Mouse (Mus musculus): ENCODE data around the gene Klhl28. TPM values are rescaled to one million over a fixed set of nuclear protein-coding genes. Genes with fewer than 3 reads are reported as not detected.
A peak's percentile ranks its signal among the peaks of the same experiment; 100 is the strongest.

The Klhl28 gene
- polyA plus RNA-seq (2014; fragmentation: Nextera tagmentation; extraction: Ambion mirVana), result 30.2 and 38.5 TPM in 2 replicates

GRCm38 (mm10) chr12:64965124-64966026, at the start of gene Klhl28, which contains the start of gene Togaram1:
Gene Klhl28 (minus strand): TSS chr12:64965534.
Gene Togaram1 (plus strand): TSS chr12:64965804.
- H3K27me3 ChIP-seq (ENCODE audit: control insufficient read depth, insufficient read depth, low read length), result no peaks in the 10 kb centered on the region
- H3K36me3 ChIP-seq (ENCODE audit: control insufficient read depth, insufficient read depth, low read length), result no peaks in the 10 kb centered on the region
- peak within 1 kb of the TSS; percentile 80 for H3K9ac ChIP-seq (replicated peaks; ENCODE audit: low read length)
- H3K4me3 ChIP-seq (replicated peaks; ENCODE audit: low read depth, low read length), result peak within 1 kb of the TSS; percentile 93
- H3K9me3 ChIP-seq (ENCODE audit: control insufficient read depth, low read length), result no peaks in the 10 kb centered on the region
- ATAC-seq (ENCODE audit: low FRiP score, low TSS enrichment) (peak; percentile 100), DNase-seq (peak; percentile 99)
- H3K4me1 ChIP-seq (ENCODE audit: control insufficient read depth, insufficient read depth, low read length), result peaks cover 34% of the 10 kb centered on the region
- peak within 1 kb of the TSS; percentile 95 for H3K4me2 ChIP-seq (ENCODE audit: low read length)
- H3K27ac ChIP-seq (replicated peaks; ENCODE audit: low read depth, low read length), result peak within 1 kb of the TSS; percentile 88
- whole genome bisulfite sequencing, result under 1% methylated on average over 45 of the region's 45 CpGs

- Histone ChIP-seq H3K4me1 (ENCODE audit: control insufficient read depth, insufficient read depth, low read length) (no peaks in the 10 kb centered on the region), H3K9ac (replicated peaks; ENCODE audit: low read length) (no peak overlapping the region), H3K4me3 (replicated peaks; ENCODE audit: low read depth, low read length) (no peak overlapping the region), H3K36me3 (ENCODE audit: control insufficient read depth, insufficient read depth, low read length) (peaks cover 79% of the 10 kb centered on the region), H3K4me2 (ENCODE audit: low read length) (no peak overlapping the region), H3K27me3 (ENCODE audit: control insufficient read depth, insufficient read depth, low read length) (no peaks in the 10 kb centered on the region), H3K9me3 (ENCODE audit: control insufficient read depth, low read length) (no peaks in the 10 kb centered on the region), H3K27ac (replicated peaks; ENCODE audit: low read depth, low read length) (no peak overlapping the region)
- no peak for DNase-seq
- ATAC-seq (ENCODE audit: low FRiP score, low TSS enrichment), result no peak
- 96% methylated on average over 3 of the region's 3 CpGs for WGBS
Observed at GRCm38 (mm10) chr12:65007725-65008124, 42.4 kb upstream of the Klhl28 start.

GRCm38 (mm10) chr12:64977518-64977917, 12.2 kb upstream of the Klhl28 start:
- WGBS, result 92% methylated on average over 1 of the region's 1 CpGs
- peaks cover 4% of the 10 kb centered on the region; the same call in 1 of the 2 replicates for H3K4me1 ChIP-seq (ENCODE audit: control insufficient read depth, insufficient read depth, low read length)
- H3K27me3 ChIP-seq (ENCODE audit: control insufficient read depth, insufficient read depth, low read length), result no peaks in the 10 kb centered on the region
- H3K9ac ChIP-seq (replicated peaks; ENCODE audit: low read length), result no peak overlapping the region
- no peaks in the 10 kb centered on the region for H3K9me3 ChIP-seq (ENCODE audit: control insufficient read depth, low read length)
- DNase-seq (no peak), ATAC-seq (ENCODE audit: low FRiP score, low TSS enrichment) (no peak)
- H3K4me2 ChIP-seq (ENCODE audit: low read length), result no peak overlapping the region
- H3K4me3 ChIP-seq (replicated peaks; ENCODE audit: low read depth, low read length), result no peak overlapping the region
- peaks cover 33% of the 10 kb centered on the region for H3K36me3 ChIP-seq (ENCODE audit: control insufficient read depth, insufficient read depth, low read length)
- no peak overlapping the region for H3K27ac ChIP-seq (replicated peaks; ENCODE audit: low read depth, low read length)

GRCm38 (mm10) chr12:64976191-64976590, 10.9 kb upstream of the Klhl28 start:
- Histone ChIP-seq H3K27ac (replicated peaks; ENCODE audit: low read depth, low read length) (no peak overlapping the region), H3K4me2 (ENCODE audit: low read length) (no peak overlapping the region), H3K36me3 (ENCODE audit: control insufficient read depth, insufficient read depth, low read length) (peaks cover 26% of the 10 kb centered on the region), H3K9ac (replicated peaks; ENCODE audit: low read length) (no peak overlapping the region), H3K9me3 (ENCODE audit: control insufficient read depth, low read length) (no peaks in the 10 kb centered on the region), H3K4me1 (ENCODE audit: control insufficient read depth, insufficient read depth, low read length) (peaks cover 14% of the 10 kb centered on the region), H3K27me3 (ENCODE audit: control insufficient read depth, insufficient read depth, low read length) (no peaks in the 10 kb centered on the region), H3K4me3 (replicated peaks; ENCODE audit: low read depth, low read length) (no peak overlapping the region)
- DNase-seq (no peak), ATAC-seq (ENCODE audit: low FRiP score, low TSS enrichment) (no peak)
- WGBS, result 78% methylated on average over 1 of the region's 1 CpGs

GRCm38 (mm10) chr12:64975558-64975957, 10.2 kb upstream of the Klhl28 start:
- Histone ChIP-seq H3K4me3 (replicated peaks; ENCODE audit: low read depth, low read length) (no peak overlapping the region), H3K4me1 (ENCODE audit: control insufficient read depth, insufficient read depth, low read length) (peaks cover 21% of the 10 kb centered on the region), H3K9me3 (ENCODE audit: control insufficient read depth, low read length) (no peaks in the 10 kb centered on the region), H3K27ac (replicated peaks; ENCODE audit: low read depth, low read length) (no peak overlapping the region), H3K36me3 (ENCODE audit: control insufficient read depth, insufficient read depth, low read length) (peaks cover 25% of the 10 kb centered on the region), H3K9ac (replicated peaks; ENCODE audit: low read length) (no peak overlapping the region), H3K27me3 (ENCODE audit: control insufficient read depth, insufficient read depth, low read length) (no peaks in the 10 kb centered on the region), H3K4me2 (ENCODE audit: low read length) (no peak overlapping the region)
- ATAC-seq (ENCODE audit: low FRiP score, low TSS enrichment), result no peak
- WGBS, result 83% methylated on average over 6 of the region's 6 CpGs
- no peak for DNase-seq

- WGBS, result 78% methylated on average over 6 of the region's 6 CpGs
- Histone ChIP-seq H3K27me3 (ENCODE audit: control insufficient read depth, insufficient read depth, low read length) (no peaks in the 10 kb centered on the region), H3K4me2 (ENCODE audit: low read length) (peak overlapping the region; percentile 95; the same call in 1 of the 2 replicates), H3K4me3 (replicated peaks; ENCODE audit: low read depth, low read length) (no peak overlapping the region), H3K36me3 (ENCODE audit: control insufficient read depth, insufficient read depth, low read length) (peaks cover 5% of the 10 kb centered on the region; the same call in 1 of the 2 replicates), H3K9ac (replicated peaks; ENCODE audit: low read length) (no peak overlapping the region), H3K27ac (replicated peaks; ENCODE audit: low read depth, low read length) (no peak overlapping the region), H3K9me3 (ENCODE audit: control insufficient read depth, low read length) (no peaks in the 10 kb centered on the region), H3K4me1 (ENCODE audit: control insufficient read depth, insufficient read depth, low read length) (peaks cover 40% of the 10 kb centered on the region)
- ATAC-seq (ENCODE audit: low FRiP score, low TSS enrichment), result no peak
- no peak for DNase-seq
Observed at GRCm38 (mm10) chr12:64972063-64972462, 6.7 kb upstream of the Klhl28 start.

GRCm38 (mm10) chr12:64971399-64971798, 6.1 kb upstream of the Klhl28 start:
- Histone ChIP-seq H3K9ac (replicated peaks; ENCODE audit: low read length) (no peak overlapping the region), H3K4me1 (ENCODE audit: control insufficient read depth, insufficient read depth, low read length) (peaks cover 46% of the 10 kb centered on the region), H3K4me3 (replicated peaks; ENCODE audit: low read depth, low read length) (peak overlapping the region; percentile 1; the same call in 1 of the 2 replicates), H3K36me3 (ENCODE audit: control insufficient read depth, insufficient read depth, low read length) (0 out of 2 replicates have a peak, but pooled peaks cover 4% of the 10 kb centered on the region), H3K27ac (replicated peaks; ENCODE audit: low read depth, low read length) (no peak overlapping the region), H3K9me3 (ENCODE audit: control insufficient read depth, low read length) (no peaks in the 10 kb centered on the region), H3K4me2 (ENCODE audit: low read length) (peak overlapping the region; percentile 95), H3K27me3 (ENCODE audit: control insufficient read depth, insufficient read depth, low read length) (no peaks in the 10 kb centered on the region)
- ATAC-seq (ENCODE audit: low FRiP score, low TSS enrichment) (no peak), DNase-seq (no peak)

GRCm38 (mm10) chr12:64968067-64968466, 2.7 kb upstream of the Klhl28 start:
- Histone ChIP-seq H3K4me1 (ENCODE audit: control insufficient read depth, insufficient read depth, low read length) (peaks cover 53% of the 10 kb centered on the region), H3K4me2 (ENCODE audit: low read length) (peak overlapping the region; percentile 95), H3K27me3 (ENCODE audit: control insufficient read depth, insufficient read depth, low read length) (no peaks in the 10 kb centered on the region), H3K27ac (replicated peaks; ENCODE audit: low read depth, low read length) (no peak overlapping the region), H3K9me3 (ENCODE audit: control insufficient read depth, low read length) (no peaks in the 10 kb centered on the region), H3K9ac (replicated peaks; ENCODE audit: low read length) (peak overlapping the region; percentile 80), H3K36me3 (ENCODE audit: control insufficient read depth, insufficient read depth, low read length) (0 out of 2 replicates have a peak, but pooled peaks cover 4% of the 10 kb centered on the region), H3K4me3 (replicated peaks; ENCODE audit: low read depth, low read length) (peak overlapping the region; percentile 93)
- 6% methylated on average over 2 of the region's 2 CpGs for WGBS
- ATAC-seq (ENCODE audit: low FRiP score, low TSS enrichment) (no peak), DNase-seq (peak; percentile 30)

Measured in midbrain, embryonic 14.5 days (tissue).